Mouse (Mus musculus): ENCODE measurements around the gene Fkbp7. TPM values are rescaled to one million over a fixed set of nuclear protein-coding genes. Genes with fewer than 3 reads are reported as not detected.

Fkbp7 gene
- 11.8 and 12.0 TPM in 2 replicates for polyA plus RNA-seq (2015; fragmentation: Nextera tagmentation; extraction: Ambion mirVana)

- H3K9me3 ChIP-seq, result no peaks in the 10 kb centered on the region
- H3K27me3 ChIP-seq, result no peaks in the 10 kb centered on the region
- H3K4me2 ChIP-seq (replicated peaks), result peak within 1 kb of the TSS; percentile 70
- peak within 1 kb of the TSS; percentile 83 for H3K27ac ChIP-seq (replicated peaks)
- ATAC-seq (replicated peaks), result peak; percentile 94
- H3K36me3 ChIP-seq, result no peaks in the 10 kb centered on the region
- WGBS, result 0% methylated on average over 17 of the region's 17 CpGs
- H3K4me3 ChIP-seq, result peak within 1 kb of the TSS; percentile 50
- peak within 1 kb of the TSS; percentile 63 for H3K9ac ChIP-seq (replicated peaks)
- H3K4me1 ChIP-seq, result peaks cover 43% of the 10 kb centered on the region
Measured at GRCm38 (mm10) chr2:76672966-76673392, at the start of gene Fkbp7. TSS of gene Fkbp7 (minus strand) at chr2:76673116.

- ATAC-seq (replicated peaks), result no peak
- WGBS, result 95% methylated on average over 14 of the region's 14 CpGs
- 0 out of 2 replicates have a peak, but pooled peaks cover 4% of the 10 kb centered on the region for H3K9me3 ChIP-seq
Measured at GRCm38 (mm10) chr2:76719650-76720049, 46.7 kb upstream of the Fkbp7 start.

GRCm38 (mm10) chr2:76714984-76715383 lies 42.1 kb upstream of the Fkbp7 start:
- Histone ChIP-seq H3K36me3 (peaks cover 28% of the 10 kb centered on the region), H3K27ac (replicated peaks) (no peak overlapping the region), H3K9me3 (0 out of 2 replicates have a peak, but pooled peaks cover 8% of the 10 kb centered on the region)

More at GRCm38 (mm10) chr2:76719650-76720049, 46.7 kb upstream of the Fkbp7 start:
- Histone ChIP-seq H3K36me3 (peaks cover 8% of the 10 kb centered on the region; the same call in 1 of the 2 replicates), H3K4me3 (no peak overlapping the region), H3K4me1 (no peaks in the 10 kb centered on the region), H3K9ac (replicated peaks) (no peak overlapping the region), H3K27me3 (no peaks in the 10 kb centered on the region), H3K4me2 (replicated peaks) (no peak overlapping the region), H3K27ac (replicated peaks) (no peak overlapping the region)

GRCm38 (mm10) chr2:76708512-76708911 lies 35.6 kb upstream of the Fkbp7 start:
- Histone ChIP-seq H3K4me2 (replicated peaks) (no peak overlapping the region), H3K36me3 (peaks cover 28% of the 10 kb centered on the region), H3K27me3 (no peaks in the 10 kb centered on the region), H3K4me3 (no peak overlapping the region), H3K4me1 (no peaks in the 10 kb centered on the region), H3K9me3 (0 out of 2 replicates have a peak, but pooled peaks cover 4% of the 10 kb centered on the region), H3K27ac (replicated peaks) (no peak overlapping the region), H3K9ac (replicated peaks) (no peak overlapping the region)
- 97% methylated on average over 3 of the region's 3 CpGs for WGBS
- ATAC-seq (replicated peaks), result no peak

More at GRCm38 (mm10) chr2:76714984-76715383, 42.1 kb upstream of the Fkbp7 start:
- no peaks in the 10 kb centered on the region for H3K4me1 ChIP-seq
- H3K9ac ChIP-seq (replicated peaks), result no peak overlapping the region
- no peaks in the 10 kb centered on the region for H3K27me3 ChIP-seq
- ATAC-seq (replicated peaks), result no peak
- no peak overlapping the region for H3K4me2 ChIP-seq (replicated peaks)
- H3K4me3 ChIP-seq, result no peak overlapping the region
- WGBS, result 73% methylated on average over 8 of the region's 8 CpGs

GRCm38 (mm10) chr2:76705655-76706054 lies 32.7 kb upstream of the Fkbp7 start:
- no peak overlapping the region for H3K4me2 ChIP-seq (replicated peaks)
- no peak overlapping the region for H3K9ac ChIP-seq (replicated peaks)
- no peak overlapping the region for H3K4me3 ChIP-seq
- no peaks in the 10 kb centered on the region for H3K9me3 ChIP-seq
- peaks cover 15% of the 10 kb centered on the region for H3K36me3 ChIP-seq
- H3K27ac ChIP-seq (replicated peaks), result no peak overlapping the region
- no peaks in the 10 kb centered on the region for H3K27me3 ChIP-seq
- no peaks in the 10 kb centered on the region for H3K4me1 ChIP-seq
- 67% methylated on average over 13 of the region's 13 CpGs for WGBS
- no peak for ATAC-seq (replicated peaks)

- Histone ChIP-seq H3K27me3 (no peaks in the 10 kb centered on the region), H3K9ac (replicated peaks) (no peak overlapping the region), H3K4me1 (no peaks in the 10 kb centered on the region), H3K9me3 (no peaks in the 10 kb centered on the region), H3K4me2 (replicated peaks) (no peak overlapping the region), H3K36me3 (peaks cover 10% of the 10 kb centered on the region; the same call in 1 of the 2 replicates), H3K4me3 (no peak overlapping the region), H3K27ac (replicated peaks) (no peak overlapping the region)
- ATAC-seq (replicated peaks), result no peak
- 91% methylated on average over 5 of the region's 5 CpGs for WGBS
Measured at GRCm38 (mm10) chr2:76702751-76703150, 29.8 kb upstream of the Fkbp7 start.

GRCm38 (mm10) chr2:76702188-76702587 lies 29.3 kb upstream of the Fkbp7 start:
- H3K4me3 ChIP-seq, result no peak overlapping the region
- ATAC-seq (replicated peaks), result no peak
- no peak overlapping the region for H3K27ac ChIP-seq (replicated peaks)
- no peaks in the 10 kb centered on the region for H3K27me3 ChIP-seq
- H3K9ac ChIP-seq (replicated peaks), result no peak overlapping the region
- H3K36me3 ChIP-seq, result peaks cover 16% of the 10 kb centered on the region; the same call in 1 of the 2 replicates
- WGBS, result 96% methylated on average over 3 of the region's 3 CpGs
- H3K4me2 ChIP-seq (replicated peaks), result no peak overlapping the region
- H3K4me1 ChIP-seq, result no peaks in the 10 kb centered on the region
- H3K9me3 ChIP-seq, result no peaks in the 10 kb centered on the region

GRCm38 (mm10) chr2:76695290-76695689 lies 22.4 kb upstream of the Fkbp7 start:
- H3K36me3 ChIP-seq, result peaks cover 74% of the 10 kb centered on the region
- H3K9ac ChIP-seq (replicated peaks), result no peak overlapping the region
- no peak overlapping the region for H3K27ac ChIP-seq (replicated peaks)
- WGBS, result 88% methylated on average over 6 of the region's 6 CpGs
- no peak for ATAC-seq (replicated peaks)
- H3K4me1 ChIP-seq, result no peaks in the 10 kb centered on the region
- no peaks in the 10 kb centered on the region for H3K9me3 ChIP-seq
- no peaks in the 10 kb centered on the region for H3K27me3 ChIP-seq
- no peak overlapping the region for H3K4me3 ChIP-seq
- H3K4me2 ChIP-seq (replicated peaks), result no peak overlapping the region

- H3K27ac ChIP-seq (replicated peaks), result no peak overlapping the region
- no peak overlapping the region for H3K4me2 ChIP-seq (replicated peaks)
- H3K4me1 ChIP-seq, result no peaks in the 10 kb centered on the region
- ATAC-seq (replicated peaks), result no peak
- H3K9ac ChIP-seq (replicated peaks), result no peak overlapping the region
- no peaks in the 10 kb centered on the region for H3K27me3 ChIP-seq
- H3K36me3 ChIP-seq, result peaks cover 76% of the 10 kb centered on the region
- WGBS, result 86% methylated on average over 5 of the region's 5 CpGs
- H3K9me3 ChIP-seq, result no peaks in the 10 kb centered on the region
- no peak overlapping the region for H3K4me3 ChIP-seq
Measured at GRCm38 (mm10) chr2:76693765-76694164, 20.8 kb upstream of the Fkbp7 start.

GRCm38 (mm10) chr2:76690436-76691204 lies 17.7 kb upstream of the Fkbp7 start:
- Histone ChIP-seq H3K27ac (replicated peaks) (no peak overlapping the region), H3K4me1 (no peaks in the 10 kb centered on the region), H3K9me3 (no peaks in the 10 kb centered on the region), H3K4me3 (no peak overlapping the region), H3K36me3 (peaks cover 80% of the 10 kb centered on the region), H3K27me3 (no peaks in the 10 kb centered on the region), H3K9ac (replicated peaks) (no peak overlapping the region), H3K4me2 (replicated peaks) (no peak overlapping the region)
- ATAC-seq (replicated peaks), result no peak
- 91% methylated on average over 12 of the region's 12 CpGs for WGBS

GRCm38 (mm10) chr2:76688162-76688561 lies 15.2 kb upstream of the Fkbp7 start:
- peaks cover 78% of the 10 kb centered on the region for H3K36me3 ChIP-seq
- WGBS, result 79% methylated on average over 7 of the region's 7 CpGs
- H3K9me3 ChIP-seq, result no peaks in the 10 kb centered on the region
- H3K9ac ChIP-seq (replicated peaks), result no peak overlapping the region
- no peak overlapping the region for H3K27ac ChIP-seq (replicated peaks)
- no peak overlapping the region for H3K4me3 ChIP-seq
- no peak for ATAC-seq (replicated peaks)
- no peak overlapping the region for H3K4me2 ChIP-seq (replicated peaks)
- no peaks in the 10 kb centered on the region for H3K27me3 ChIP-seq
- H3K4me1 ChIP-seq, result no peaks in the 10 kb centered on the region

- Histone ChIP-seq H3K4me3 (no peak overlapping the region), H3K36me3 (peaks cover 79% of the 10 kb centered on the region), H3K9me3 (no peaks in the 10 kb centered on the region), H3K4me1 (no peaks in the 10 kb centered on the region), H3K4me2 (replicated peaks) (no peak overlapping the region), H3K9ac (replicated peaks) (no peak overlapping the region), H3K27ac (replicated peaks) (no peak overlapping the region), H3K27me3 (no peaks in the 10 kb centered on the region)
- no peak for ATAC-seq (replicated peaks)
- 86% methylated on average over 3 of the region's 3 CpGs for WGBS
Measured at GRCm38 (mm10) chr2:76687608-76688007, 14.7 kb upstream of the Fkbp7 start.
